Mouse (Mus musculus) c-Kit-negative CD71-positive TER-119-positive erythroid progenitor cells, embryonic 14.5 days (primary cell): ENCODE results near the gene Fez1.

Experiments
- DNase-seq: peaks from one replicate; pipeline ENCODE4 v3.0.0-alpha.2; 2013; ENCODE audit warnings: low read depth, low spot score

Gene Fez1

GRCm38 (mm10) chr9:36821644-36822000, at the start of gene Fez1:
Gene Fez1, plus strand, starts transcription at chr9:36821864.
- DNase-seq, result no peak

- no peak for DNase-seq
Observed at GRCm38 (mm10) chr9:36783921-36784320, 37.7 kb upstream of the Fez1 start.

DNA sequence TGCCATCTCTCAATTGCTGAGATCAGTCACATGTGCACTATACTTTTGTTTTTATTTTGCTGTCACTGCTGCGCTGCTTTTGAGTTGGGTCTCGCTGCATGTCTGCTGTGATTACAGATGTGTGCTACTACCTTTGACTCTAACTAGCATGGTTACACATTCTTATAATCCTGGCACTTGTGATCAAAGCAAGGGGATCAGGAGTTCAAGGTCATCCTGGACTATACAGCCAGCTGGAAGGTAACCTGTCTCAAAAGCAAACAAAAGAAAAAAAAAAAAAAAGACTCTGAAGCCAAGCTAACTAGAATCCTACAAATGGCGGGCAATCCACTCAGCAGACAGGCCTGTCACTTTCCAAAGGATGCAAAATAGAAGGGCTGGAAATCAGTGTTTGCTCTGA, 29.5 kb upstream of the Fez1 start:
- DNase-seq, result no peak

- DNase-seq, result no peak
Observed at GRCm38 (mm10) chr9:36794487-36794886, 27.2 kb upstream of the Fez1 start.

DNA sequence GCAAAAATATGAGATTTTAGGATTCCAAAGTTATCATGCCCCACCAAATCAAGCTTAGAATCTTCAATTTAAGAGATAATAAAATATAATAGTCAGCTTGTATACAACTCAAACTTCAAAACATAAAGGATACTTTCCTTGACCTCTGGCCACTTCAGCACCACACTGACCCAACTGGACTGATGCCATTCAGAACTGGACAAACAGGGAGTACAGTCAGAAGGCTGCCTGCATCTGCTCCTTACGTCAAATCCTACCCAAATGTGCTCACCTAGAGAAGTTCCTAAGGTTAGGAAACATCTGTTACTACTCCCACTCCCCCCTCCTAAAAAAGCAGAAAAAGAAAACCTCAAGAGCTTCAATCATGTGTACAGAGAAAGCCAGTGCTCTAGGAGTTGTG, 26.1 kb upstream of the Fez1 start:
- DNase-seq, result no peak

DNA sequence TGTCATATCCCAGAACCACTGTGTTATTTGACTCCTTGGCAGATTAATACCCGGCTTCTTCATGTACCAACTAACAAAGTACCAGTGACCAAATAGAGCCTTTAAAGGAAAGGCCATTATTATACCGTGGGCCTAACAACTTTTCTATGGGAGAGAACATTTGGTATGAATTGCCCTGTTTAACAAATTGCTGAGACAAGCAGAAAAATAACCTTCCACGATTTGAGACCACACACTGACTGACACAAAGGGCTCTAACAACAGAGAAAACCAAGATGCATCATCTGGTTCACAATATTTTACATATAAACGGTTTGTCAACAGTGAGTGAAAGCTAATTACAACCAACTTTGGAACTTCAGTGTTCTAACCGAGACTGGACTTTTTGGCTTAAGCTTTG, 25.4 kb upstream of the Fez1 start:
- no peak for DNase-seq

- peak; percentile 67 for DNase-seq
Observed at GRCm38 (mm10) chr9:36796781-36797555, 24.7 kb upstream of the Fez1 start, which contains the start of gene Ei24. Gene Ei24, minus strand, starts transcription at chr9:36797393.

DNA sequence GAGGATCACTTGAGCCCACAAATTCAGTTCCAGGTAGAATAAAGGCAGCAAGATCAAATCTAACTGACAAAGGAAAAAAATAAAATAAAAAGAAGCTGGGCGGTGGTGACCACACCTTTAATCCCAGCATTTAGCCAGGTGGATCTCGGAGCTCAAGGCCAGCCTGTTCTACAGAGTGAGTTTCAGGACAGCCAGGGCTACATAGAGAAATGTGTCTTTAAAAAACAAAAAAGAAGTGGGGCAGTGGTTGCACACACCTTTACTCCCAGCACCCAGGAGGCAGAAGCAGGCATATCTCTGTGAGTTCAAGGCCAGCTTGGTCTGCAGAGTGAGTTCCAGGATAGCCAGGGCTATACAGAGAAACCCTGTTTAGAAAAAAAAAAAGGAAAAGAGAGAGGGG, 19.7 kb upstream of the Fez1 start:
- no peak for DNase-seq

GRCm38 (mm10) chr9:36802951-36803350, 18.7 kb upstream of the Fez1 start:
- no peak for DNase-seq

GRCm38 (mm10) chr9:36803386-36803785, 18.3 kb upstream of the Fez1 start:
- no peak for DNase-seq

DNA sequence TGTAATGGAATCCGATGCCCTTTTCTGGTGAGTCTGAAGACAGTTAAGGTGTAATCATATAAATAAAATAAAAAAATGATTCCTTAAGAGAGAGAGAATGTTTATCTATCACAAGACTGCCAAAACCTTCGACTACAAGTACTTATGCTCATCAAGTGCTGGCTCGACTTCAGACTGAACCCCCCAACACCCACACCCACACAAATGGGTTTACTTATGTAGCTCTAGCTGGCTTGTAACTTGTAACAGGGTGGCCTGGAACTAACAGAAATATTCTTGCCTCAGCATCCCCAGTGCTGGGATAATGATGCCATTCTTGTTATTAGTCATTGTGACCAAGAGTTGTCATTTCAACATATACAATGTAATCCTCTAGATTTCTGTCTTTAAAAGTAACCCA, 17.7 kb upstream of the Fez1 start:
- DNase-seq, result no peak

- DNase-seq, result no peak
Observed at GRCm38 (mm10) chr9:36805256-36805975, 16.2 kb upstream of the Fez1 start.

DNA sequence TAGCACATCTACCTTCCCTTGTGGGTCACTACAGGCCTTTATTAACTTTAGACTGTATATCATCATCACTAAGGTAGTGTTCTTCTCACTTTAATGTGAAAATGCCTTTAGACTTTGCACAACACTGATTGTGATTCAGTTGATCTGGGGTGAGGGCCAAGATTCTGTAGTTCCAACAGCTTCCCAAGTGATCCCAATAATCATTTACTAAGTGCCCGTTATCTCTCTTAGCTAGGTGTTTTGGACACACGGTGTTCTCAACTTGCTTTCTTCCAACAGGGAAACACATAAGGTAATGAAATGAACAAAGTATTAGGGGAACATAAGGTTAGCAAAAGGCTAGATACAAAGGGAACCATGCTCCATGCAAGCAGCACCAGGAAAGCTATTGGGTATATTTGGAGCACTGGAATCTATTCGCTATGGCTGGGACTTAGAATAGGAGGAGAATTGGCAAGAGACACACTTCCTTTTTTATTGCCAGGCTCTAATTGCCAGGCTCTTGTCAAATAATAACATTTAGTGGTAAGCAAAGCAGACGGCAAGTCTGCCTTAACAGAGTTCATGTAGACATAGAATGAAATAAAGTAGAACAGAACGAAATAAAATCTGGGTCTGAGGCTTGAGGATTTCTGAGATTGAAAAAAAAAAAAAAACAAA, 13.4 kb upstream of the Fez1 start:
- no peak for DNase-seq

DNA sequence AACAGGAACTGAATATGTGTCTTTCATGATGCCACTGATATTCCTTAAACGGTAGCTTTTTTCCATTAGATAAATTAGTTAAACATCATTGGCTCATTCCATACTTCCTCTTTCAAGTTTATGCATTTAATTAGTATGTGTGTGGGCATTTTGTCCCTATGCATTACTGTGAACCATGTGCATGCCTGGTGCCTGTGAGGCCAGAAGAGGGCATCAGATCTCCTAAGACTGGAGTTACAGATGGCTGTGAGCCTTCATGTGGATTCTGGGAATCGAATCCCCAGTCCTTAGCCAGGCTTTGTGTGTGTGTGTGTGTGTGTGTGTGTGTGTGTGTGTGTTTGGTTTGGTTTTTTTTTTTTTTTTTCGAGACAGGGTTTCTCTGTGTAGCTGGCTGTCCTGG, 7.2 kb upstream of the Fez1 start:
- no peak for DNase-seq

DNA sequence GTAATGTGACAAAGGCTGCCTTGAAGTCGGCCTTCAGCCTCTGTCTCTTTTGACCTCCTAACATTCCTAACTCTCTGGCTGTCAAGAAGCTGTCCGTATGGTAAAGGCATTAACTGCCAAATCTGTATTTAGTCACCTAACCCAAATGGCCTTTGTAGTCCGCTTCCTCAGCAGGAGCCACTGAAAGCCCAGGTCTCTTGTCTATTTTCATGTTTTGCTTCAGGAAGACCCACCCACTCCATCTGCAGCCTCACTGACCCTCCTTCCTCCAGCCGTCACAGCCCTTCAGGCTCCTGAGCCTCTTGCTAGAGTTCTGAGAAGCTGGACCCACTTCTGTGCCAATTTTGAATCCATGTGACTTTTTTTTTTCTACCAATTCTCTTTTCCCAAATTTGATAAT, 2.8 kb upstream of the Fez1 start:
- DNase-seq, result no peak

DNA sequence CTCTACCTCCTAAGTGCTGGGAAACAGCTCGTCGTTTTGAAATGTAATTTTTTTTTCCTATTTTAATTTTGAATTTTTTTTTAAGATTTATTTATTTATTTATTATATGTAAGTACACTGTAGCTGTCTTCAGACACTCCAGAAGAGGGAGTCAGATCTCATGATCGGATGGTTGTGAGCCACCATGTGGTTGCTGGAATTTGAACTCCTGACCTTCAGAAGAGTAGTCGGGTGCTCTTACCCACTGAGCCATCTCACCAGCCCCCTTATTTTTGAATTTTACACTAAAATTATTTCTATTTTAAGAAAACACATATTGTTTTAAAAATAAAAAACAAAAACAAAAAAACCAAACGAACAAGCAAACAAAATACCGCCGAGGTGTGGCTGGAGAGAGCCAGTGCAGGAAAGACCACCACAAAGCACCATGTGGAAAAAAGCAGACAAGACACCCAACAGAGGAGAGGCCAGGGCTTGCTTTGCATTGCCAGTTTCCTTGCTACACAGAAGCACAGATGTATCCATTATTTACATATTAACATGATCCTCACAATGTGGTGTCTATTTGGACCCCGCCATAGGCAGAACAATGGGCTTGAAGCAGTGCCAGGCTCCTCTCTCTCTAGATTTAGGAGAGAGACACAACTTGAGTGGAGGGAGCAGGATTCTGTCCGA, 558 bp upstream of the Fez1 start:
- no peak for DNase-seq

DNA sequence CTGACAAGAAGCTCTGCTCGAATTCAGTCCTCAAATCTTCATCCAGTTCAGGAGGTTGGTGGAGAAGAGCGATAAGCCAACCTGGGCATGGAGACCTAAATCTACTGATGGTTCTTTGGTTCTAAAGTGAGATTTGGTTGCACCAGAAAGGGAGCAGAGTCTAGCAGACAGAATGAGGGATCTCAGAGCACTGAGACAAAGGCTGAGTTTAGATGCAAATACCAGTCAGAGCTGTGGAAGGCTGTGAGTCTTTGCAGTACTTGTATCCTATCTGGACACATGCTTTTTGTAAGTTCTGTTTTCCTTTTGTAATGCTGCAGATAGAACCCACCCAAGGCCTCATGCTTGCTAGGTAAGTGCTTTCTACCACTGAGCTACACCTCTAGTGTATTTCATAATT, 360 bp downstream of the Fez1 start:
- no peak for DNase-seq

DNA sequence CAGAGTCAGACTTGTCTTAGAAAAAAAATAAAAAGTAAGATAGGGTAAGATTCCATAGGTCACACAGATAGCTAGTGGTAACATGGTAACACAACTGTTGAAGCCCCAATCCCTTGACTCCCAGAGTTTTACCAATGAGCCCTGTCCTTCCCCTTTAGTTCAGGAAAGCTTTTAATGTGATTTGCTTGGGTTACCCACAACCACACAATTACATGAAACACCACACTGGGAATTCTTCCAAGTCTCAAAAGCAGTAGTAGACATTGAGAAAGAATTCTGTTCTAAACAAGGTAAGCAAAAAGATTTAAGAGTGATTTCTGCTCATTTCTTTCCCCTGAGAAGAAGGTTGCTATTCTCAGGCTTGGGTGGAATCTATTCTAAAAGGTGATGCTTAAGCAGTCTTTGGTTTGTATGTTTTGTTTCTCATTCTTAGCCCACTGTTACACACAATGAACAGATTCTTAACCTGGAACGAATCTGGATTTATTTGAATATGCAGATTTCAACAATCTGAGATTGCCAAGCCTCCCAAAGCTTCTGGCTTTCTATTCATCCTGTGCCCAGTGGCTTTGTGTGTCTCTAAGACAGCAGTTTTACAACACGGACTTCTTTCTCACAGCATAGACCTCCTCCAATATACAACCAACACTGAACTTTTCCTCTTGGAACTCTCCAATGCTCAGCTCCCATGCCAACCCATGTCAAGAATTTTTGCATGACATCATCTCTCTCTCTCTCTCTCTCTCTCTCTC, 5.1 kb downstream of the Fez1 start:
- no peak for DNase-seq

GRCm38 (mm10) chr9:36831401-36831800, 9.7 kb downstream of the Fez1 start:
- DNase-seq, result no peak

DNA sequence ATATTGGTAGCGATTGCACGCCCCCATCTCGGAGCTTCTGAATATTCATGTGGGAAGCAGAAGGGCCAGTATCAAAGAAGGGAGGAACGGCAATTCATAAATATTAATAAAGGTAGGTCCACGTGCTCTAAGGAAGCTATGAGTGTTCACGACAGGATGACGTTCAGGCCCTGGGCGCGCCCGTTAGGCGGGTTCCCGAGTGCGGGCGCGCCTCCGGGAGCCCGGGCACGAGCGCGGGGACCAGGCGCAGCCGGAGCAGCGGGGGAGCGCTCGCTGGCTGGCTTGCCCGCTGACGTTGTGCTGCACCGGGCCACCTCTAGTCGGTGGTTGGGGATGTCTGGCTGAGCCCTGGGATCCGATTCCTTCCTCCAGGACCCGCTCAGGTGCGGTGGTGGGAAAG, 10.9 kb downstream of the Fez1 start:
- DNase-seq, result no peak

DNA sequence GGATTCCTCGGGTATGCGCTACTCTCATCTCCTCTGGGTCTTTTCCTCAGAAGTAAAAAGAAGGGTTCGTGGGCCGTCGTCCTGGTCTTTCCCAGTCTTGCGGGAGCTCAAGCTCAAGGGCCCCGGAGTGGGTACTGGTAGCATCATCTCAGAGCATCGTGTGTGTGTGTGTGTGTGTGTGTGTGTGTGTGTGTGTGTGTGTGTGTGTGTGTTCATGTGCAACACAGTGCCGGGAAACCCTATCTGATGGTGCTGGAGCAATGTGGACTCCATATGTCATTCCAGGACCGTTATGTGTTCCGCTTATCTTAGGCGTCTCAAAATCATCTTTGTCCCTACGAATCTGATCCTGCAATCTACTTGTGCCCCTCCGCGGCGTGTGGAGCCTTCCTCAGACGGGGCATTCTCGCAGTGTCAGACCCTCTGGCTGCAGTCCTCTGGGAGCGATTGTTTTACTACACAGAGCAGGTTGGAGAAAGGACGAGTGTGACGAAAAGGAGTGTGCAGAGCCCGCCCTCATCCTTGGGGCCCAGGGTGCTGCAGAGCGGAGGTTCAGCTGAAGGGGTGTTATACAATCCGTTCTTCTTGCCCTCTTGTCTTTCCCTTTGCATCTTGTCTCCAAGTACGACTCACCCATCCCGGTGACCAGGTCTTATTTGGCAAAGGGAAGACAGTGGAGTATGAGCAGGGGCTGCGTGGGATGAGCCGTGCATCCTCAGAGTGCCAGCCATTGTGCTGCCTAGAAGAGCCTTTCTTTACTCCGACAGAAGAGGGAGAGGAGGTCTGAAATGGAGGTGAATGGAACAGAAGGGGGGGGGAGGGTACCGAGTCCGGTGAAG, 11.6 kb downstream of the Fez1 start:
- no peak for DNase-seq
